Mouse (Mus musculus): Measurements from ENCODE around the gene Ypel3.
A peak's percentile ranks its signal among the peaks of the same experiment; 100 is the strongest.
"Not testable (repeated sequence)": the region's sequence is repeated elsewhere in the genome, so short reads cannot be mapped to it uniquely, and the experiment has no call there.

Gene Ypel3

DNA sequence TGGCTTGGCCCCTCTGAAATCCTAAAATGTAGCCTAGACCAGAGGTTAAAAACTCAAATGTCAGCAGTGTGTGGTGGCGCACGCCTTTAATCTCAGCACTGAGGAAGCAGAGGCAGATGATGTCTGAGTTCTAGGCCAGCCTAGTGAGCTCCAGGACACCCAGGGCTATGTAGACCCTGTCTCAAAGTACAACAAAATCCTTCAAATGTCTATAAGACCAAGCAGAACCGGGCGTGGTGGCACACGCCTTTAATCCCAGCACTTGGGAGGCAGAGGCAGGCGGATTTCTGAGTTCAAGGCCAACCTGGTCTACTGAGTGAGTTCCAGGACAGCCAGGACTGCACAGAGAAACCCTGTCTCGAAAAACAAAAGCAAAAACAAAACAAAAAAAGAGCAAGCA is 2.3 kb downstream of the Ypel3 start:
- H3K36me3 ChIP-seq (ENCODE audit: control insufficient read depth, insufficient read depth, low read length, poor library complexity, severe bottlenecking); DNase-seq (ENCODE audit: low read depth, low spot score): not testable (repeated sequence)

DNA sequence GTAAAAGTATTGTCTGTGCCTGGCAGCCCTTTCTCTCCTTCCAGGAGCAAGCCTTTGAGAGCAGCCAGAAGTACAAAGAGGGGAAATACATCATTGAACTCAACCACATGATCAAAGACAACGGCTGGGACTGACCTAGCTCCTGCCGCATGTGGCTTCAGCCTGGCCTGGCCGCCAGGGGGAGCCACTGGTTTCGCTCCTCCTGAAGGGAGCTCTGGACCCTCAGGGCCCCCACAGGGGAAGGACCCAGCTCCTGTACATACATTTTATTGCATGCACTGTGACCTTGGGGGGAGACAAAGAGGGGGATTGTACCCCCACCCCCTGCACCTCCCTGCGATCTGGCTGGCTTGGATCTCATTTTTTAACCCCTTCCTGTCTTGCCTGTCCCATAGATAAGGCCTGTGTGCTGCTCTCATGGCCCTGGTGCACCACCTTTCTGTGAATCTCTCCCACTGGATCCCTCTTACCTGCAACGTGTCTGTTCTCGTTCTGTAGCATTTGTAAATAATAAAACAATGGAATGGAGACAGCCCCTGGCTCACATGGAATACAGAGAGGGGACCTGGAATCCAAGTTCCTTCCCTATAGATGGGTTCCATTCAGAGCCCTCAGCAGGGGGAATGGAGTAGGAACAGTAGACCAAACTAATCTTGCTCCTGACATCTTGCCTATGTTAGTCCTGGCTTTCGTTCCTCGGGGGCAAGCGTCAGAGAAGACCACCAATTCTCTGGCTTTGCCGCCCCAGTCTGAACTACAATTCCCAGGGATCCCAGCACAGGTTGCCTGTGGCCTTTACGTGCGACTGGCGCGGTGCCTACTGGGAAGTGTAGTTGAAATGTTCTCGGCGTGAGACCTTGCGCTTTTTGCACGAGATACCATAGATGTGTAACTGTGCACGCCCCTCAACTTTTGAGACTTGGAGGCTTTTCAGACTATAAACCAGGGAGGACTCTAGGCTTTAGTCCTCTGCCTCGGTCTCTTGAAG is 3.5 kb downstream of the Ypel3 start:
- no peaks in the 10 kb centered on the region for H3K27me3 ChIP-seq (ENCODE audit: control insufficient read depth, insufficient read depth, low read length, poor library complexity, severe bottlenecking)
- H3K36me3 ChIP-seq (ENCODE audit: control insufficient read depth, insufficient read depth, low read length, poor library complexity, severe bottlenecking), result peaks cover 5% of the 10 kb centered on the region
- DNase-seq (ENCODE audit: low read depth, low spot score), result peak; percentile 87

More for the DNA sequence above, 2.3 kb downstream of the Ypel3 start:
- not testable (repeated sequence) for H3K27me3 ChIP-seq (ENCODE audit: control insufficient read depth, insufficient read depth, low read length, poor library complexity, severe bottlenecking)

GRCm38 (mm10) chr7:126780971-126781635 is 4.3 kb downstream of the Ypel3 start, which contains the start of gene Tbx6:
Gene Tbx6 (plus strand): TSS chr7:126781483.
- Histone ChIP-seq H3K36me3 (ENCODE audit: control insufficient read depth, insufficient read depth, low read length, poor library complexity, severe bottlenecking) (peaks cover 8% of the 10 kb centered on the region), H3K27me3 (ENCODE audit: control insufficient read depth, insufficient read depth, low read length, poor library complexity, severe bottlenecking) (no peaks in the 10 kb centered on the region)
- DNase-seq (ENCODE audit: low read depth, low spot score), result no peak

DNA sequence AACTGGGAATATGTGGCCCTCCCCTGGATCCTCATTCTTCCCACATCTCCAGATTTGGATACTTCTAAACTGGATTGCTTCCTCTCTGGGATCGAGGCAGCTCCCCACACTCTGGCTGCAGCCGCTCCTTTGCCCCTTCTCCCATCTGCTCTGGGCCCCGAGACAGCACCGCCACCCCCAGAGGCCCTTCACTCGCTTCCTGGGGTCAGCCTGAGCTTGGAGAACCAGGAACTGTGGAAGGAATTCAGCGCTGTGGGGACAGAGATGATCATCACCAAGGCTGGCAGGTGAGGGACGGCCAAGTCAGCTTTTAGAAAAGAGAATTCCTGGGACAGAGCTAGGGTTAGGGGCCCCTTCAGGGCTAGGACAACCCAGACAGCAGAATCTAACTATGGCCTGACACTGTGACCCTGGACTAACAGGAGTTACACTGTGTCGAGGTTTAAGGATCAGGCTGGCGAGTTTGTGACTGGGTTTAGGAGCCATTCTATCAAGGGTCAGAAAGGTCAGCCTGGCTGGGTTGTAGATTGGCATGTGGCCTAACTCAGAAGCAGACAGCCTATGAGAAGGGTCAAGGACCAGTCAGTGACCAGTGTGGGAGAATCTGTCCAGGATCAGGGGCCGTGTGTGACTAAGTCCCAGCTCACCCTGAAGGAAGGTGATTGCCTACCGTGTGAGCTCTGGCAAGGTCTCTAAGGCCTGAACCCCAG is 5.1 kb downstream of the Ypel3 start:
- no peaks in the 10 kb centered on the region for H3K27me3 ChIP-seq (ENCODE audit: control insufficient read depth, insufficient read depth, low read length, poor library complexity, severe bottlenecking)
- DNase-seq (ENCODE audit: low read depth, low spot score), result no peak
- peaks cover 8% of the 10 kb centered on the region for H3K36me3 ChIP-seq (ENCODE audit: control insufficient read depth, insufficient read depth, low read length, poor library complexity, severe bottlenecking)

DNA sequence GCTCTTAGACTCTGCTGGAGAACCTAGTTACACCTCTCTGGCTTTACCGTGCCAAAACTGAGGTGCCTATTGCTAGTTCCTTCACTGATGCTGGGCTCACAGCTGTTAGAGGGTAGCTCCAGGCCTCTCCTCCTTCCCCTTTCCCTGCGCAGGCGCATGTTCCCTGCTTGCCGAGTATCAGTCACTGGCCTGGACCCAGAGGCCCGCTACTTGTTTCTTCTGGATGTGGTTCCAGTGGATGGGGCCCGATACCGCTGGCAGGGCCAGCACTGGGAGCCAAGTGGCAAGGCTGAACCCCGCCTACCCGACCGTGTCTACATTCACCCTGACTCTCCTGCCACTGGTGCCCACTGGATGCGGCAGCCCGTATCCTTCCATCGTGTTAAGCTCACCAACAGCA is 5.9 kb downstream of the Ypel3 start:
- H3K27me3 ChIP-seq (ENCODE audit: control insufficient read depth, insufficient read depth, low read length, poor library complexity, severe bottlenecking), result no peaks in the 10 kb centered on the region
- DNase-seq (ENCODE audit: low read depth, low spot score), result no peak
- H3K36me3 ChIP-seq (ENCODE audit: control insufficient read depth, insufficient read depth, low read length, poor library complexity, severe bottlenecking), result peaks cover 8% of the 10 kb centered on the region

- no peaks in the 10 kb centered on the region for H3K27me3 ChIP-seq (ENCODE audit: control insufficient read depth, insufficient read depth, low read length, poor library complexity, severe bottlenecking)
- no peak for DNase-seq (ENCODE audit: low read depth, low spot score)
- peaks cover 9% of the 10 kb centered on the region for H3K36me3 ChIP-seq (ENCODE audit: control insufficient read depth, insufficient read depth, low read length, poor library complexity, severe bottlenecking)
Observed at GRCm38 (mm10) chr7:126784469-126784868, 7.7 kb downstream of the Ypel3 start.

- Histone ChIP-seq H3K27me3 (ENCODE audit: control insufficient read depth, insufficient read depth, low read length, poor library complexity, severe bottlenecking) (no peaks in the 10 kb centered on the region), H3K36me3 (ENCODE audit: control insufficient read depth, insufficient read depth, low read length, poor library complexity, severe bottlenecking) (peaks cover 9% of the 10 kb centered on the region)
- no peak for DNase-seq (ENCODE audit: low read depth, low spot score)
Observed at GRCm38 (mm10) chr7:126785056-126785455, 8.3 kb downstream of the Ypel3 start.

- DNase-seq (ENCODE audit: low read depth, low spot score), result no peak
- Histone ChIP-seq H3K27me3 (ENCODE audit: control insufficient read depth, insufficient read depth, low read length, poor library complexity, severe bottlenecking) (no peaks in the 10 kb centered on the region), H3K36me3 (ENCODE audit: control insufficient read depth, insufficient read depth, low read length, poor library complexity, severe bottlenecking) (peaks cover 9% of the 10 kb centered on the region)
Observed at GRCm38 (mm10) chr7:126786142-126786541, 9.4 kb downstream of the Ypel3 start.

DNA sequence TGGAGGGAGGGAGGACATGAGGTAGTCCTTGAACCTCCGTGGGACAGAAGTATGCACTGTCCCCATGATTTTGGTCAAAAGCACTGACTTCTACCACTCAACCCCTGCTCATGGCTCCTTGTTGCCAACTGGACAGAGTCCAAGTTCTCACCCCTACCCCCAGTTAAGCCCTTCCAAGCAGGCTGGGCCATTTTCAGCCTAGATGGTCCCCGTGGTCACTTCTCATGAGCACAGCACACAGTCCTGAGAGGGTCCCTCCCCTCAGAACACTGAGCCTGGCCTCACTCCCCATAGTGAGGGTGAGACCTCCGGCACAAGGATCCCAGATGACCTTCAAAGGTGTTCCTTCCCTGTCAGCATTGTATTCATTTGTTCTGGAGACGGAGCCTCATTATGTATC is 12.4 kb downstream of the Ypel3 start:
- Histone ChIP-seq H3K36me3 (ENCODE audit: control insufficient read depth, insufficient read depth, low read length, poor library complexity, severe bottlenecking) (peaks cover 9% of the 10 kb centered on the region), H3K27me3 (ENCODE audit: control insufficient read depth, insufficient read depth, low read length, poor library complexity, severe bottlenecking) (no peaks in the 10 kb centered on the region)
- DNase-seq (ENCODE audit: low read depth, low spot score), result no peak

DNA sequence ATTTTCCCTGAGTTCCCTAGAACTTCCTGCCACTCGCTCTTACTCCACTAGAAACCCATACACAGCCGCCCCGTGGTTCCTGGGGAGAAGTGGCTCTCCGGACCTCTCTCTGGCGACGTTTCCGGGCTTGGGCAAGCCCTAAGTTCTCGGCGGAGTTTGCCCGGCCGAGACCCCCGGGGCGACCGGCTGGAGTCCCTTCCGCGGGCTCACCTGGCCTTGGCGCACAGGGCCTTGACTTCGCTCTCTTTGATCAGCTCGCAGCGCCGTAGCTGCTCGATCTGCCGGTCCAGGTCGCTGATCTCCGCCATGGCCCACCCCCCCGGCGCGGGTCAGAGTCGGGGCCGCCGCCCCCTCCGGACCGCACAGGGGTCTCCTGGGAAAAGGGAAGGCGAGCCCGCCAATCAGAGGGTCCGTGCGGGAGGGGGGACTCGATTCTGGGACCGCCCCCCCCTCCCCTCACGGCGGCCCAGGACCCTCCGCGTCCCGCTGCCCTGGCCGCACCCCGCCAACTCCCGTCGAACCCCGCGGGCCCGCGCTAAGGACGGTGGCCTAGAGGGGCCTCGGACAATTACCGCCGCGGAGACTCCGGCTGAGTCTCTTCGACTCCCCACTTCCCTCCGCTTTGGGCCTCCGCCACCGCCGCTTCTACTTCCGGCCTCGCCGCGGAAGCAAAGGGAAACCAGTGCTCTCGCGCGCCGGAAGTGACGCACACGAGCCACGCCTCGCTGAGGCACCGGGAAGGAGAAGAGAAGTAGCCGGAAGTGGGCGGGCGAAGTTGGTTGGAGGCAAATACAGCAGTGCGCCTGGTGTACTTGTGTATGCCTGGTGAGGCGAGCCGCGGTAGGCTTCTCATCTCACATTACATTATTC is 15.3 kb downstream of the Ypel3 start, which contains the start of gene Ppp4c:
Gene Ppp4c, minus strand, starts transcription at position 646 of the 870 bp plus-strand sequence.
- peak; percentile 98 for DNase-seq (ENCODE audit: low read depth, low spot score)
- Histone ChIP-seq H3K36me3 (ENCODE audit: control insufficient read depth, insufficient read depth, low read length, poor library complexity, severe bottlenecking) (peaks cover 10% of the 10 kb centered on the region), H3K27me3 (ENCODE audit: control insufficient read depth, insufficient read depth, low read length, poor library complexity, severe bottlenecking) (no peaks in the 10 kb centered on the region)

- Histone ChIP-seq H3K27me3 (ENCODE audit: control insufficient read depth, insufficient read depth, low read length, poor library complexity, severe bottlenecking) (no peaks in the 10 kb centered on the region), H3K36me3 (ENCODE audit: control insufficient read depth, insufficient read depth, low read length, poor library complexity, severe bottlenecking) (peaks cover 12% of the 10 kb centered on the region)
- DNase-seq (ENCODE audit: low read depth, low spot score), result no peak
Observed at GRCm38 (mm10) chr7:126792721-126793443, 16.1 kb downstream of the Ypel3 start.

- Histone ChIP-seq H3K36me3 (ENCODE audit: control insufficient read depth, insufficient read depth, low read length, poor library complexity, severe bottlenecking) (peaks cover 10% of the 10 kb centered on the region), H3K27me3 (ENCODE audit: control insufficient read depth, insufficient read depth, low read length, poor library complexity, severe bottlenecking) (no peaks in the 10 kb centered on the region)
- no peak for DNase-seq (ENCODE audit: low read depth, low spot score)
Observed at GRCm38 (mm10) chr7:126793456-126794270, 16.9 kb downstream of the Ypel3 start.

- DNase-seq (ENCODE audit: low read depth, low spot score), result no peak
- no peaks in the 10 kb centered on the region for H3K27me3 ChIP-seq (ENCODE audit: control insufficient read depth, insufficient read depth, low read length, poor library complexity, severe bottlenecking)
- H3K36me3 ChIP-seq (ENCODE audit: control insufficient read depth, insufficient read depth, low read length, poor library complexity, severe bottlenecking), result peaks cover 9% of the 10 kb centered on the region
Observed at GRCm38 (mm10) chr7:126794271-126794605, 17.5 kb downstream of the Ypel3 start.
